Mouse (Mus musculus) olfactory bulb, adult 2 months (tissue): ENCODE results near the gene Slc12a8. TPM values are rescaled to one million over a fixed set of nuclear protein-coding genes. Genes with fewer than 3 reads are reported as not detected.

Source experiments
- H3K27ac ChIP-seq: fragments of 200-500 bp; 2 replicates; pipeline ENCODE4 v1.5.1; 2012; ENCODE audit warnings: low read depth, low read length; ENCODE audit not compliant: insufficient read depth
- H3K4me1 ChIP-seq: fragments of 200-500 bp; 2 replicates; pipeline ENCODE4 v1.6.1; 2012; ENCODE audit warnings: low read length; ENCODE audit not compliant: control insufficient read depth, insufficient read depth
- H3K4me3 ChIP-seq: fragments of 200-500 bp; 2 replicates; pipeline ENCODE4 v1.5.1; 2012; ENCODE audit warnings: mild to moderate bottlenecking, low read depth, low read length, moderate library complexity; ENCODE audit not compliant: insufficient read depth
- CTCF ChIP-seq: fragments of 200-500 bp; IDR thresholded peaks from 2 replicates; pipeline ENCODE4 v1.5.1; 2012; ENCODE audit warnings: low read depth, mild to moderate bottlenecking, low read length, moderate library complexity; ENCODE audit not compliant: insufficient read depth
- POLR2A ChIP-seq: fragments of 200-500 bp; IDR thresholded peaks from 2 replicates; pipeline ENCODE4 v1.6.1; 2012; ENCODE audit warnings: mild to moderate bottlenecking, low read depth, low read length, moderate library complexity; ENCODE audit not compliant: insufficient read depth
- WGBS: fragments of 180-500 bp; shearing (Covaris S2); methylation state at CpG from one replicate; pipeline ENCODE4 v1.1.7; 2018; 5-methylcytosine and 5-hydroxymethylcytosine counted together
- polyA plus RNA-seq: library from polyadenylated mRNA; stranded (reverse); fragments of >200 nt; gene quantifications from 2 replicates; pipeline ENCODE4 v1.2.4, GENCODE M21; 2012; ENCODE audit warnings: low replicate concordance; ENCODE audit not compliant: missing spikeins, insufficient read depth, insufficient read length

Gene Slc12a8
- polyA plus RNA-seq, 1 experiment = not detected

GRCm38 (mm10) chr16:33595235-33595769 lies 78.2 kb downstream of the Slc12a8 start:
- peaks cover 8% of the 10 kb centered on the region for H3K4me1 ChIP-seq
- no peak overlapping the region for H3K27ac ChIP-seq
- WGBS = 96% methylated on average over 6 of the region's 6 CpGs
- H3K4me3 ChIP-seq = no peak overlapping the region
- TF ChIP-seq CTCF (no peak), POLR2A (no peak)

- Histone ChIP-seq H3K4me1 (peaks cover 8% of the 10 kb centered on the region), H3K27ac (no peak overlapping the region), H3K4me3 (no peak overlapping the region)
- no peak for TF ChIP-seq POLR2A
- TF ChIP-seq CTCF = no peak
- WGBS = 93% methylated on average over 4 of the region's 4 CpGs
Observed at GRCm38 (mm10) chr16:33596213-33596612, 79.1 kb downstream of the Slc12a8 start.

DNA sequence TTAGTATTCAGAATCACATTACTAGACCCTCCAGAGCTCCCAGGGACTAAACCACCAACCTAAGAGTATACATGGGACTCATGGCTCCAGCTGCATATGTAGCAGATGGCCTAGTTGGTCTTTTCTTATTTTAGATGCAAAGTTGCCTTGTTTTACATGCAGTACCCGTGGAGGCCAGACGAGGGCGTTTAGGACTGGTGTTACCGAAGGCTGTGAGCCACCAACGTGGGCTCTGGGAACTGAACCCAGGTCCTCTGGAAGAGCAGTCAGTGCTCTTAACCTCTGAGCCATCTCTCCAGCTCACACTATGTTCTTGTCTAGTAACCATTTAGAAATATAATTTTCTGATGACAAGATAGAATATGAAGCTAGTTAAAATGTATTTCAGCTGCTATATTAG lies 83.1 kb downstream of the Slc12a8 start:
- H3K4me1 ChIP-seq = no peaks in the 10 kb centered on the region
- TF ChIP-seq CTCF = peak; percentile 33; the same call in 1 of the 2 replicates
- no peak for TF ChIP-seq POLR2A
- no peak overlapping the region for H3K27ac ChIP-seq
- no peak overlapping the region for H3K4me3 ChIP-seq
- WGBS = 52% methylated on average over 5 of the region's 5 CpGs

GRCm38 (mm10) chr16:33601299-33601698 lies 84.2 kb downstream of the Slc12a8 start:
- Histone ChIP-seq H3K4me1 (no peaks in the 10 kb centered on the region), H3K27ac (no peak overlapping the region), H3K4me3 (no peak overlapping the region)
- no peak for TF ChIP-seq CTCF
- no peak for TF ChIP-seq POLR2A
- 95% methylated on average over 8 of the region's 8 CpGs for WGBS

GRCm38 (mm10) chr16:33605647-33606596 lies 88.8 kb downstream of the Slc12a8 start:
- no peak for TF ChIP-seq CTCF
- Histone ChIP-seq H3K4me3 (no peak overlapping the region), H3K27ac (no peak overlapping the region), H3K4me1 (peaks cover 4% of the 10 kb centered on the region)
- WGBS = 61% methylated on average over 9 of the region's 9 CpGs

- Histone ChIP-seq H3K4me3 (no peak overlapping the region), H3K27ac (no peak overlapping the region)
- no peak for TF ChIP-seq POLR2A
- TF ChIP-seq CTCF = no peak
Observed at GRCm38 (mm10) chr16:33606691-33607532, 89.8 kb downstream of the Slc12a8 start.

GRCm38 (mm10) chr16:33609554-33609953 lies 92.4 kb downstream of the Slc12a8 start:
- H3K4me3 ChIP-seq = no peak overlapping the region
- TF ChIP-seq CTCF = no peak
- no peak overlapping the region for H3K27ac ChIP-seq
- H3K4me1 ChIP-seq = peaks cover 7% of the 10 kb centered on the region
- 70% methylated on average over 2 of the region's 2 CpGs for WGBS

More at GRCm38 (mm10) chr16:33606691-33607532, 89.8 kb downstream of the Slc12a8 start:
- peaks cover 7% of the 10 kb centered on the region for H3K4me1 ChIP-seq
- 49% methylated on average over 8 of the region's 8 CpGs for WGBS

DNA sequence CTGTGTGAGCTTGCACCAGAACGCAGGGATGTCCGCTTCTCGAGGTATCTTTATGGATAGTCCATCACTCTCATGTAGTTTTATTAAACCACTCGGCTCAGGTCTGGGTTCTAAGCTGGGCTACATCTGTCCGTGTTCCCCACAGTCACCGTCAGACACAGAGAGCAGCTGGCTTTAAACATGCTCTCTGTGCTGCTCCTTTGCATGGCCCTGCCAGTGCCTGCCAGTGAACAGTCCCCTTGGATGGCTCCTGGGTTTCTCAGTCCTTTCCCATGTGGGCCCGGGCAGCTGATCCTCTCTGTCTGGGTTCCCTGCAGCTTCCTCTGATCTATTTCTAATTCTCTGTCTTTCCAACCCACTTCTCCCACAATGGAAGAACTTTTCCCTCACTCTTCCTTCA lies 93.3 kb downstream of the Slc12a8 start:
- WGBS = 85% methylated on average over 7 of the region's 7 CpGs
- TF ChIP-seq POLR2A = no peak
- TF ChIP-seq CTCF = no peak
- Histone ChIP-seq H3K4me1 (peaks cover 7% of the 10 kb centered on the region), H3K27ac (no peak overlapping the region), H3K4me3 (no peak overlapping the region)

GRCm38 (mm10) chr16:33611291-33611690 lies 94.2 kb downstream of the Slc12a8 start:
- H3K4me1 ChIP-seq = peaks cover 7% of the 10 kb centered on the region
- TF ChIP-seq CTCF (no peak), POLR2A (no peak)
- 84% methylated on average over 8 of the region's 8 CpGs for WGBS

More at GRCm38 (mm10) chr16:33611291-33611690, 94.2 kb downstream of the Slc12a8 start:
- Histone ChIP-seq H3K27ac (no peak overlapping the region), H3K4me3 (no peak overlapping the region)
